Mouse (Mus musculus): ENCODE measurements around the gene C5ar1. TPM values are rescaled to one million over a fixed set of nuclear protein-coding genes. Genes with fewer than 3 reads are reported as not detected.

C5ar1 gene
- polyA plus RNA-seq, 1 experiment = 39.2 TPM

DNA sequence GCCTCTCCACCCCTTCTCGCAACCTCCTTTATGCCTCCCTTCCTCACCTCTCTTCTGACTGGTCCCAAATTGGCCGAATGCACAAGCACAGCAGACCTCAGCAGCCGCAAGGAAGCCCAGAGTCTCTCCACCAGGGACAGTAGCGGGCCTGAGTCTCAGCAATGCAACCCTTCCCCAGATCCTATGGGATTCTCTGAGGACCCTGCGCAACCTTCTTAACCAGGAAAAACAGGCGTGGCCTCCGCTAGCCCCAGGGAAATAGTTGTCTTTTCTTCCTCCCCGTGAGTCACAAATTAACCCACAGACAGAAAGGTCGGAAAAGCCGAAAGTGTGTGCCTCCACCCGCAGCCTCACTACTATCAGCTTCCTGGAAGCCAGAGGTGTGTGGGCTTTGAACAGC, 17.6 kb downstream of the C5ar1 start:
- peaks cover 3% of the 10 kb centered on the region; the same call in 1 of the 2 replicates for H3K4me1 ChIP-seq (ENCODE audit: control insufficient read depth, insufficient read depth, low read length)
- 55% methylated on average over 11 of the region's 11 CpGs for WGBS
- TF ChIP-seq CTCF (IDR thresholded peaks at IDR 0.05; ENCODE audit: insufficient read depth, low read length) (no peak), POLR2A (IDR thresholded peaks at IDR 0.05; ENCODE audit: borderline replicate concordance, extremely low read depth, low read depth, low read length) (no peak)
- no peak overlapping the region for H3K4me3 ChIP-seq (replicated peaks; ENCODE audit: extremely low read depth, low read depth, low read length)
- no peak for DNase-seq

DNA sequence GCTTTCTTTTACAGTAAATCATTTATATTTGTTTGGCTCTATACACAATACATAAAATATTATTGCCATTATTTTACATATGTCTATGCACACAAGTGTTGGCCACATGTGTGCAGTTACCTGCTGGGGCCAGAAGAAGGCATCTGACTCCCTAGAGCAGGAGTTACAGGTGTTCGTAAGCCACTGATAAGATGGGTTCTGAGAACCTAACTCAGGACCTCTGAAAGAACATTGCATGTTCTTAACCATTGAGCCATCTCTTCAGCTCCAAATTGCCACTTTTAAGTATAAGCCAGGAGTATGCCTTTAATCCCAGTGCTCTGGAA, 18.4 kb downstream of the C5ar1 start:
- H3K4me1 ChIP-seq (ENCODE audit: control insufficient read depth, insufficient read depth, low read length) = peaks cover 3% of the 10 kb centered on the region; the same call in 1 of the 2 replicates
- H3K4me3 ChIP-seq (replicated peaks; ENCODE audit: extremely low read depth, low read depth, low read length) = no peak overlapping the region
- 91% methylated on average over 1 of the region's 1 CpGs for WGBS
- TF ChIP-seq POLR2A (IDR thresholded peaks at IDR 0.05; ENCODE audit: borderline replicate concordance, extremely low read depth, low read depth, low read length) (no peak), CTCF (IDR thresholded peaks at IDR 0.05; ENCODE audit: insufficient read depth, low read length) (no peak)
- DNase-seq = no peak

DNA sequence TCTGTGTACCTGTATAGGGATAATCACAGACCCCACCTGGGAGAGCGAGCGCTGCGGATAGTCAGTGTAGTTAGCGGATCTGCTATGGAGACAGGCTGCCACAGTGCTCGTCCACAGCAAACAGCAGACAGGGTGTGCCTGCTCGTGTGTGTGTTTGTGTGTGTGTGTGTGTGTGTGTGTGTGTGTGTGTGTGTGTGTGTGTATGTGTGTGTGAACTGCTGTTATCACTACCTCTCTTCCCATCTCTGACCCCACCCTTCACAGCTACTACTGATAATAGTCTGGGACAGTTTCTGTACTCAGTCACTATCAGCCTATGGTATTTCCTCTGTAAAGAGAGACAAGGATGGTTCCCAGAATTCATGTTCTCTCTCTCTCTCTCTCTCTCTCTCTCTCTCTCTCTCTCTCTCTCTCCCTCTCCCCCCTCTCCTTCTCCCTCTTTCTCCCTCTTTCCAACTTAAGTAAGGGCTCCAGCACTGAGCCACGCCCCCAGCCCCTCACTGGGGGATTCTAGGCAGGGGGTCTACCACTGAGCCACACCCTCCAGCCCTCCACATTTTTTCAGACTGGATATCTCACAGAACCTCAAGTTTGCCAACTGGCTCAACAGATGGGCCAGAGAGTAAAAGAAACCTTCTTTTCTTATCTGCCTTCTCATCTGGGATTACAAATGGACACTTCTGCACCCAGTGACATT, 18.9 kb downstream of the C5ar1 start:
- TF ChIP-seq POLR2A (IDR thresholded peaks at IDR 0.05; ENCODE audit: borderline replicate concordance, extremely low read depth, low read depth, low read length) (no peak), CTCF (IDR thresholded peaks at IDR 0.05; ENCODE audit: insufficient read depth, low read length) (no peak)
- 62% methylated on average over 7 of the region's 7 CpGs for WGBS
- Histone ChIP-seq H3K4me3 (replicated peaks; ENCODE audit: extremely low read depth, low read depth, low read length) (no peak overlapping the region), H3K4me1 (ENCODE audit: control insufficient read depth, insufficient read depth, low read length) (peaks cover 3% of the 10 kb centered on the region; the same call in 1 of the 2 replicates)
- DNase-seq = no peak

DNA sequence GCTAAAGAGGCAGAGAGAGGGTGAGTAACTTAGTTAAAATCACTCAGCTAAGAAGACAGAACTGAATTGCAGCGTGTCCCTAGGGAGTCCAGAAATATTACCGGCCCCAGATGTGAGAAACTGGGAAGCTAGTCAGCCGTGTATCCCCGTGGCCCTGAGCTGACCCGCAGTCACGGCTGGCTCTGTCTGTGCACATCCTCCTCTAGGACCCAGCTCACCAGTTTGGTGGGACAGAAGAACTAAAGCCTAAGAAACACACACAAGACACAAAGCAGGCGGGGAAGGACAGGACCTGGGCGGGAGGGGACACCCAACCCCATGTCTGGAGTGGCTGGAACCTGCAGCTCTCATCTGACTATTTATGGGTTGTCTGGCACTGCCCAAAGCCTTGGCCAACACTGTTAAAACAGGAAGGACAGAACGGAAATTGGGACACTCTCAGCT, 19.8 kb downstream of the C5ar1 start:
- peak; percentile 41 for DNase-seq
- H3K4me1 ChIP-seq (ENCODE audit: control insufficient read depth, insufficient read depth, low read length) = peaks cover 3% of the 10 kb centered on the region; the same call in 1 of the 2 replicates
- no peak overlapping the region for H3K4me3 ChIP-seq (replicated peaks; ENCODE audit: extremely low read depth, low read depth, low read length)
- 26% methylated on average over 9 of the region's 9 CpGs for WGBS
- TF ChIP-seq POLR2A (IDR thresholded peaks at IDR 0.05; ENCODE audit: borderline replicate concordance, extremely low read depth, low read depth, low read length) (no peak), CTCF (IDR thresholded peaks at IDR 0.05; ENCODE audit: insufficient read depth, low read length) (no peak)

DNA sequence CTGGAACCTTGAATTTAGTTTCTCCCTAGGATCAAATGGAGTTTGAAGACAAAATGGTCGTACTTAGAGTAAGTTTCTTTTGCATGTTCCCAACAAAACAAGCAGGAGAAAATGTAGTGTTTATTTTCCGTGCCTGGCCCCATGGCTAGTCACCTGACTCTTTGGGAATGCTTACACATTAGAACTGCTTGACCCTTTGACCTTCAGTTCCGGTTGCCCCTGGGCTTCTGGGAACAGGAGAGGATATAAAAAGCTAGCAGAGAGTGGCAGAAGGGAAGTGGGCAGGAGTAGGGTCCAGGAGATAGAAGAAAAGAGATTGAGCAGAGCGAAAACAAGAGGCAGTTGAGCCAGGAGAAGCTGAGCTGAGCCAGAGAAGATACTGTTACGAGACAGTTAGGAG, 29.5 kb downstream of the C5ar1 start:
- 34% methylated on average over 5 of the region's 5 CpGs for WGBS
- TF ChIP-seq POLR2A (IDR thresholded peaks at IDR 0.05; ENCODE audit: borderline replicate concordance, extremely low read depth, low read depth, low read length) (no peak), CTCF (IDR thresholded peaks at IDR 0.05; ENCODE audit: insufficient read depth, low read length) (no peak)
- Histone ChIP-seq H3K4me1 (ENCODE audit: control insufficient read depth, insufficient read depth, low read length) (peaks cover 9% of the 10 kb centered on the region), H3K4me3 (replicated peaks; ENCODE audit: extremely low read depth, low read depth, low read length) (no peak overlapping the region)
- no peak for DNase-seq

DNA sequence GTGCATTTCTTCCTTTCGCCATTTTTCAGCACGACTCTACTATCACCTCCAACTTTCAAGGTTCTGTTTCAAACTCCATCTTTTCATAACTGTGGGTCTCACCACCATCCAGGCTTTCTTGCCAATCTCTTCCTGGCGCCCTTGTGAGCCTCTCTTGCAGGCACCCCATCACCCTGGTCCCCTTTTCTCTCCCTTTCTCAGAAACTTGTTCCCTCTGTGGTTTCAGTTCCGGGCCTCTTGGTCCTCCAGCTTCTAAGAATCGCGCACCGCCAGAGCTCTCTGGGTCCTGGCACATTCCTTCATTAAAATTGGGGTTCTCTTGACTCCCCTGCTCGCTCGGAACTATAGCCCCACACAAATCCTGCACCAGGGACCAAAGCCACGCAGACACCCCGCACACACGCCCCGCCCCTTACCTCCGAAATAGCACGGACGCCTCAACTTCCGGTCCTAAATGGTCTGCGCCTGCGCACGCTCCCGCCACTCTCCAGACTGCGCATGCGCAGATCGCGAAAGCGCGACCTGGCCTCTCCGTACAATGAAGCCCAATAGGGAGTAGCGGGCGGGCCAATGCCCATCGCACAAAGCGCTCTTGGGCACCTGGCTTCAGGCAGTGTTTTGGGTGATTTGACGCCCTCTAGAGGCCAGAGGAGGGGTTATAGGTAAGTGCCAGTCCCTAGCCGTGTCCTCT, 37.6 kb downstream of the C5ar1 start, which contains the start of gene Dhx34:
TSS of gene Dhx34 (minus strand) at position 456 of the 691 bp plus-strand sequence.
- 2% methylated on average over 34 of the region's 34 CpGs for WGBS
- Histone ChIP-seq H3K4me1 (ENCODE audit: control insufficient read depth, insufficient read depth, low read length) (no peaks in the 10 kb centered on the region; the same call in 1 of the 2 replicates), H3K4me3 (replicated peaks; ENCODE audit: extremely low read depth, low read depth, low read length) (peak within 1 kb of the TSS; percentile 86)
- TF ChIP-seq POLR2A (IDR thresholded peaks at IDR 0.05; ENCODE audit: borderline replicate concordance, extremely low read depth, low read depth, low read length) (peak; percentile 75; the same call in 1 of the 2 replicates), CTCF (IDR thresholded peaks at IDR 0.05; ENCODE audit: insufficient read depth, low read length) (peak; percentile 42)
- peak; percentile 93 for DNase-seq

DNA sequence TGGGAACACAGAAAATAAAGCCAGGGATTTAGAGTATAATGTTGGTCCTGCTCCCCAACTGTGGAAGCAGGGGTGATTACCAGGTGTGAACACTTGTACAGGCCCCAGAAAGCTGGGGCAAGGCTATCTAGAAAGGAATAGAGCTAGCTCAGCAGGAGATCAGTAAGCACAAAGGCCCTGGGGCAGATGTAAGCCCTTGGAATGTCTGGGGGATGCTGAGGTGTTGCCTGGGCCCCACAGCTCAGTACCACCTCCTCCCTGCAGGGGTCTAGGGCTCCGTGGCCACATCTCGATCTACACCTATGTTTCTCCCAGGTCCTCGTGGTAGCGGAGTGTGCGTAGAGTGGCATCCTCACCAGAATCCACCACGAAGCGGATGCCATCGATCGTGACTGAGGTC, 45.4 kb downstream of the C5ar1 start:
- WGBS = 95% methylated on average over 9 of the region's 9 CpGs
- no peaks in the 10 kb centered on the region for H3K4me1 ChIP-seq (ENCODE audit: control insufficient read depth, insufficient read depth, low read length)
- no peak overlapping the region for H3K4me3 ChIP-seq (replicated peaks; ENCODE audit: extremely low read depth, low read depth, low read length)
- TF ChIP-seq POLR2A (IDR thresholded peaks at IDR 0.05; ENCODE audit: borderline replicate concordance, extremely low read depth, low read depth, low read length) (no peak), CTCF (IDR thresholded peaks at IDR 0.05; ENCODE audit: insufficient read depth, low read length) (no peak)
- no peak for DNase-seq

DNA sequence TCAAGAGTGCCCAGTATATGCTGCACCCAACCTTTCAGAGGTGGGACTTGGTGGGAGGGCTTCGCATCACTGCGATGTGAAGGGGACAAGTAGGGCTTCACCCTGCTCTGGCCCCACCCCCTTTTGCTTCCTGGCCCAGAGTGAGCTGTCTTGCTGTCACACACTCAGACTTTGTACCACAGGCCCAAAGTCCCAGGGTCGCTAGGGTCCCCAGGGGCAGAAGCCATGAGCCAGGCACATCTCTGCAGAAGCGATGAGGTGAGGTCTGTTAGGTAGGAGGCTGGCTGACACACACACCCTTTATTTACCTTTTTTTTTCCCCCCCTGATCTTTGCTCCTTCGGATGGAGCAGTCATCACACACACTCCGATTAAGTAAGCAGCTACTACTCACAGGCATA, 46.1 kb downstream of the C5ar1 start:
- WGBS = 90% methylated on average over 6 of the region's 6 CpGs
- Histone ChIP-seq H3K4me3 (replicated peaks; ENCODE audit: extremely low read depth, low read depth, low read length) (no peak overlapping the region), H3K4me1 (ENCODE audit: control insufficient read depth, insufficient read depth, low read length) (no peaks in the 10 kb centered on the region)
- no peak for DNase-seq
- TF ChIP-seq POLR2A (IDR thresholded peaks at IDR 0.05; ENCODE audit: borderline replicate concordance, extremely low read depth, low read depth, low read length) (no peak), CTCF (IDR thresholded peaks at IDR 0.05; ENCODE audit: insufficient read depth, low read length) (no peak)

DNA sequence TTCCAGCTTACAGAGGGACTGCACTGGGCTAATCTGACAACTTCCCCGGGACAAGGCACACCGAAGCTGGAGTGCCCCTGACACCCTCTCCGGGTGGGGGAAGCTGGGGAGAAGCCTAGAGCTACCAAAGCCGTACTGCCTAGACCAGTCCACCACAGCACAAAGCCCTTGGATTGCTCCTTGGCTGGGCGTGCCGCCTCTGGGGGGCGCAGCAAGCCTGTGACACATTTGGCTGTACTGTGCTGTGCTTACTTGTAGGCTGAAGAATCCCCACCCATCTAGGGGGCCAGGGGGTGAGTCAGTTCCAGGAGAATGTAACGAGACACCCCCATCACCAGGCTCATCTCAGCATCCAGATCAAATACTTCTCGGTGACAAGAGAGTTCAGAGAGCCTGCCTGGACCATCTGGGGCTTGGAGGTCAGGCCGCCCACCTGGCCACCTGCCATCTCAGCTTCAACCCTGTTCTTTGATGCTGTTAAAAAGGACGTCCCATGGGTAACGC, 48.4 kb downstream of the C5ar1 start:
- DNase-seq = no peak
- Histone ChIP-seq H3K4me1 (ENCODE audit: control insufficient read depth, insufficient read depth, low read length) (no peaks in the 10 kb centered on the region), H3K4me3 (replicated peaks; ENCODE audit: extremely low read depth, low read depth, low read length) (no peak overlapping the region)
- TF ChIP-seq POLR2A (IDR thresholded peaks at IDR 0.05; ENCODE audit: borderline replicate concordance, extremely low read depth, low read depth, low read length) = no peak
- TF ChIP-seq CTCF (IDR thresholded peaks at IDR 0.05; ENCODE audit: insufficient read depth, low read length) = peak; percentile 35; the same call in 1 of the 2 replicates
- WGBS = 78% methylated on average over 12 of the region's 12 CpGs

All from lung, adult 2 months (tissue).